Mouse (Mus musculus) kidney, postnatal 4 days (tissue): ENCODE data around the gene Nup88.
"Not testable (repeated sequence)": the region's sequence is repeated elsewhere in the genome, so short reads cannot be mapped to it uniquely, and the experiment has no call there.

Source experiments
- DNase-seq, 2 experiments: peaks; one replicate each; pipeline ENCODE4 v3.0.0; 2021; ENCODE audit warnings: mixed read lengths in 2 of 2

The Nup88 gene

DNA sequence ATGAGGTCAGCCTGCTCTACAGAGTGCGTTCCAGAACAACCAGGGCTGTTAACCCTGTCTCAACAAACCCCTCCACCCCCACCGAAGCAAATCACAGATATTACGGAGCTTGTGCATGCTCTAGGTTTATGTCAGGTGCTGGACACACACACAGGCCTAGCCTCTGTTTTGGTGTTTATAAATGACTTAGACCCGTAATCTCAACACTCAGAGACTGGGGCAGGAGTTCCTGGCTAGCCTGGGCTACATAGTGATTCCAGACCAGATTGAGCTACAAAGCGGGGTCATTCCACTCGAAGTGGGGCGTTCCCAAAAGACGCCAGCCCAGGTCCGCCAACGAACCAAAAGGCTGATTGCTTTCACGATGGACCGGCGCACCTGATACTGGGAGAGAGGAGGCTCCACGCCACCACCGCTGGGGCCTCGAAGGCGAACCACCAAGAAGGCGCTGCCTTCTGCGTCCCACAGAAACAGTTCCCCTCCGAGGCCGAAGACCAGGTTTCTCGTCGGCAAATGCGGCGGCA lies 440 bp downstream of the Nup88 start:
- no peak for DNase-seq

DNA sequence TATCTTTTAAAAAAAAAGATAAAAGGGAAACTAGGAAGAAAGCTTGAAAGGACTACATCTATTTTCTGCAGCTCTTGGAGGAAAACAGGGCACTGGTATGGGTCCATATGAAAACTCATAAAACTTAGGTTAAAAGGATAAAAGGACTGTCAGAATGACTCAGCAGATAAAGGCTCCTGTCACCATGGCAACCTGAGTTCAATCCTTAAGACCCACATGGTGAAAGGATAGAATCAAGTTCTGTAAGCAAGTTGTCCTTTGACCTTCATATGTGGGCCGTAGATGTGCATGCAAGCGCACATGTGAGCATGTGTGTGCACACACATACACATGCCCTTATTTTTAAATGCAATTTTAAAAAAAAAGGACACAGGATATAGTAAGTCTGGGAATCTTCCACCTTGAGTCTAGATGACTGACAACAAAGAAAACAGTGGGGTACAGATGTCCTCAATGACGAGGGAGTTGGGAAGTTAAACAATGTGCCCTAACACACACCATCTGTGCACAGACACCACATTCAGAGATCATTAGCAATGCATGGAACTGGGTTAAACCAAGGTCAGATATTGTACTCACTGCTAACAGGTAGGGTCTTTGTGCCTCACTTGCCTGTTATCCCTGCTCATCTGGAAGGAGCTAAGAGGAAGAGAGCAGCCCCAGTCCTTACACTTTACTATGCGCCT lies 5.4 kb downstream of the Nup88 start:
- DNase-seq = no peak

DNA sequence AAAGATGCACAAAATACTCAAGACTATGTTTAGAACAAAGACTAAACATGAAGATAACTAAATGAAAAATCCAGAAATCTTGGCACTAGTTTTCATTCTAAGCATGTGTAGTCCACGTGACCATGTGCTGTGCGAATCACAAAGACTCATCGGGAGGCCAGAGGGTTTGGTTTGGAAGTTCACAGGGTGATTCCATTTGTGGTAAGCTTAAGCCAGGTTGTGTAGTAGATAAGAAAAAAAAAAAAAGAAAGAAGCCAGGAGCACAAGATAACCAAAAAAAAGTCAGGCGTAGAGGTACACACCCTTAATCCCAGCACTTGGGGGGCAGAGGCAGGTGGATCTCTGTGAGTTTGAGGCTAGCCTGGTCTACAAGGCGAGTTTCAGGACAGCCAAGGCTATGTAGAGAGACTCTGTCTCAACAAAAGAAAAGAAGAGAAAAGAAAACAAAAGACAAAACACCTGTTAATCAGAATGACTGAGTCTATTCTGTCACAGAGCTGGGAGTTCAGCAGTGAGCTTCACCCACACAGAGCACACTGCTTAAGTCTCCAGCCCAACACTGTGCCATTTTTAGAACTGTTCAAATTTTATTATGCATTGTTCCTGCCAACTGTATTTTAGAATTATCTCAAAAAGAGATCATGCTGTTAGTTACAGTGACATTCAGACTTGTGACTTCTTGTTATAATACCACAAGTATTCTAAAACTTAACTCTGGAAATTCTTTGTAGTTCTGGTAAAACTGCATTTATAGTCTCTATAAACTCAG lies 8.8 kb downstream of the Nup88 start:
- no peak for DNase-seq

DNA sequence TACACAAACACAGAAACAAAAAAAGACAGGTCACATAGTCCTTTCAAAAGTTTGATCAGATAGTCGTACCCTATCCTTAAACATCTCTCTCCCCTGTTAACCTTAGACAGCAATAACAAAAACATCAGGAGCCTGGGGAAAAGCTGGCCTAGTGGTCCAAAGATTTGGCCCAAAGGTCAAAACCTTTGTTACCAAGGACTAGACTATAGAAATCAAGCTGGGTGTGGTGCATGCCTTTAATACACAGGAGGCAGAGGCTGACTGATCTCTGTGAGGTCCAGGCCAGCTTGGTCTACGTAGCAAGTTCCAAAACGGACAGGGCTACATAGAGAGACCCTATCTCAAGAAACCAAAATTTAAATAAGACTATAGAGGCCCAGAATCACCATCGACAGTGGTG lies 15.1 kb downstream of the Nup88 start:
- no peak for DNase-seq

DNA sequence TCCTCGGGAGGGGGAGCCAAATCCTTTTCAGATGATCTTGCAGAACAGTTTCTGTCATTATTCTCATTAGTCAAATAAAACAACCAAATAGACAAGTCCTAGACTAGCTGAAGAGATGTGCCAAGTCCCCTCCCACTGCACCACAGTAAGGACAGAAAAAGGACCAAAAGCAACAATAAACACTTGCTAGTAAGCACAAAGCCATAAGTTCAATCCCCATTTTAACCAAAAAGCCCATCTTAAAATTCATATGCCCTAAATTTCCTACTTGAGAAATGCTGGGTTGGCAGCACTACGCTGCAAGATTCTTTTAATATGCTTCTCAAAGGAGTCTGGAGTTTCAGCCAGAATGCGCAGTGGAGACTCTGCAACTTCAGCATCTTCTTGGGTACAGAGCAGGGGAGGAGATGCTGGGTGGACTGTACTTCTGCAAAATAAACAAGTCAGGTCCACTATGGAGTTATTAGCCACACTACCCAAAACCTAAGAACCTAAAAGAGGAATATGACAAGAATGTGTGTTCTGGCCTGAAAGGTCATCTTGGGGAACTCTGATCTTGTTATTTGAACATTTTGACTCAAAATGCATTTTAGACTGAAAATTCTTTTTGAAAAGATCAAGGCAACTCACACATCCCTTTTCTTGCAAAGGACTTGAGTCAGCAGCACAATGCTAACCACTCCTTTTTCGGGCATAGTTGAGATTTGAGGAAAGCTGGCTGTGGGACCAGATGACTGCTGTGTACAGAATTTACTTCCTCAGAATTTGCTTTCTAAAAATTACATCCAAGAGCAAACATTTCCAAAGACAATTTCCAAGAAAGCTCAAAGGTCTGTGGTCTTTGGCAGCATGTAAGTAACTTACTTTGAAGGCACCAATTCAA lies 24.6 kb downstream of the Nup88 start:
- DNase-seq = no peak

DNA sequence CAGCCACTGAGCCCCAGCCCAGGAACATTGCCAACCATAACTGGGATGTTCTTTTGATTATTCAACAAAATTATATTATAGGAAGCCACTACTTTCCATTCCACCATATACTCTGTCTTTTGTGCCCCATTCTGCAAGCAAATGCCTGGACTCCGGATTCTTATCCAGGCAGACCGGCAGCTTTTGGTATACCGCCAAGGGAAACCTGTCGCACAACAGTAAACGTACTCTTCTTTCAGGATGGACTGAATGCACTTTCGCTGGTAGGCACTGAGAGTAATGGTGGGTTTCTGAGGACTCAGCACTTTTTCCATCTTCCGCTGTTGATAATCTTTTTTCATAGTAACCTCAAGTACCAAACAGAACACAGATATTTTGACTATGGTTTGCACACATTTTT lies 26.1 kb downstream of the Nup88 start:
- DNase-seq = no peak

DNA sequence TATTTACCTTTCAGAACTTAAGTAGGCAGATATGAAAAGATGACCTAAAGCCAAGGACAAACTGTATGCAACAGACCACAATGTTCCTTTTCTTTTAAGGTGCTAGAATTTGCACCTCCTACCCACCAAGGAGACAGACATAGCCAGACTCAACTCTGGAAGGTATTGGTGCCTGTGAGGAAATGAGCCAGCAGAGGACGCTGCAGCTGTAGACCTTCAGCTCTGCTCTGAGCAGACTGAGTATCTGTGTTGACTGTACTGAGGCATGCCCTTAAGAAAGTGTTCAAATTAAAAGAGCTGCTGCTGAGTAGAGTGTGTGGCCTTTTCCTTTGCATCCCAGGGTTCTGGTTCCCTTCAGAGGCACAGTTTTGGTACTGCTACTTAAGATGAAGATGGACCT lies 27.2 kb downstream of the Nup88 start:
- no peak for DNase-seq

DNA sequence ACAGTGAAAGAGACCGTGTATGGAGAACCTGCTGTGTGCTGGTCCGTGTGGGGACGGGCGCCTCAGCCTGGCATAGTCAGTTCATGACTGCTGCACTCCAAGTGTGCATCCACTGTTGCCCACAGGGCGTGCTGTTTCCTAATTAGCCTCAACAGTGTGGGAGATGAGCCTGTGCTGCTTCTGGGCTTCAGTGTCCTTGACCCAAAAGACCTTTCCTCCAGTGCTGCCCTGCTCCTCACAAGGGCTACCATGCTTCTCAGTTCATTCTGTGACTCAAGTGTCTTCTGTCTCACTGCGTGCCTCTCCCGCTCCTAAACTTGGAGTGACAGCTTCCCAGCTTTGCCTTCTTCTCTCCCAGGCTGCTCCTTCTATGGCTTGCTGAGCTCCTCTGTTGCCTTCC lies 34.5 kb downstream of the Nup88 start:
- no peak for DNase-seq

DNA sequence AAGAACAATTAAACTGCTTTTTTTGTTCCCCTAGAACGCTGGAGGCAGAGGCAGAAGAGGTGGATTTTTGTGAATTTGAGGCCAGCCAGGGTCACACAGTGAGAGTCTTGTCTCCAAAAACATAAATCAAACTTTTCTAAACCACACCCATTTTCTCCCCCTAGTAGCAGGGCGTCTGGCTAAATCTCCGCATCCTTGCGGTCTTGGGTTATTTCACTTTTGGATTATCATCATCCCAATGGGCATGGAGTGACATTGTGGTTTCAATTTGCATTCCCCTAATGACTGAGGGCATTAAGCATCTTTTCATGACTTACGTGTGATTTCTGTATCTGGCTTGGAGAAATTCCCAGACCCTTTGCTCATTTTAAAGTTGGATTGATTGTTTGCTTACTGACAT lies 38.3 kb downstream of the Nup88 start:
- no peak for DNase-seq

DNA sequence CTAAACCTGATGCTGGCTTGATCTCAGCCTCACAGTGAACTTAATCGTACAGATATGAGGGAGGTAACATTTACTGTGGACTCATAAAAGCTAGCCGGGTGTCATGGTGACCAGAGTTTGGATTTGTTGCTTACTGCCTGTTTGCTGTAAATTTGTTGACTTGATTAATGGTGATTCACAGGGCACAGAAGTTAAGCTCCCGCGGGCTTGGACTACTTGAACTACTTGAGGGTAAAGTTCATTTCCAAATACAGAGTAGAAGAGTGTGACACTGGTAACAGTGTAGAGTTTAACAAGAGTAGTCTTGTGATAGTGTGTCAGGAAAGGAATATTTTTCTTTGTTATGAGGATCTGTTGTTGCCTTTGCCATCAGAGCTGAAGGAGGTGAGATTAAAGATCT lies 50.2 kb downstream of the Nup88 start:
- no peak for DNase-seq

DNA sequence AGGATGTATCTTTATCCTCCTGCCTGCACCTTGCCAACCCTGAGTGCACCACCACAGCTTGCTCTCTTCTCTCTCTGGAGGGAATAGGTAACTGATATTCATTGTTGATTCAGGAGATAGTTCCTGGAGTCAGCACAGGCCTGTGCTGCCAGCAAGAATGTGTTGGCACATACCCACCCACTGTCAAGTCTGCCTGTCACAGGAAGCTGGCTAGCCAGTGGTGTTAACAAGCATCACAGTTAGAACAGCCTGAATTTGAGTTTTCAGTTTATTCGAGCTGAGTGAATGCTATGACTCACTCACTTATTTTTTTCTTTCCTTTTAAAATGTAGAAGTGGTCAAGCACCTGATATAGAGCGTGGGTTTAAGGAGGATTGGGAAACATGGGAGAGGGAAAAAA lies 51.9 kb downstream of the Nup88 start:
- no peak for DNase-seq

DNA sequence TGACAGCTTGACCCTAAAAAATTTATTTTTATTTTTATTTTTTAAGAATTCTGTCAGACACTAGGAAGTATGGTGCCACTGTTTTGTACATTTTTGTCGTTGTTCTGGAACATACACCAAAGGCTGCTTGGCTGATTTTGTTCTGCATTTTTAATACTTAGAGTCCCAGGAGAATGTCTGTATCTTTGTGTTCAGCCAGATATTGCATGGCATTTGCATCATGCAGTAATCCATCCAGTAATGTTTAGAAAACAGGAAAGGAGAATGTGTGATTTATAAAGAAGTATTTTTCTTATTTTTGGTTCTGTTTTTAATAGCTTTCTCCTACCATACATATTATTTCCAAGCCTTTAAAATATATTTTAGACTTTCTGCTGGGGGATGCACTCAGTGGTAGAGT lies 57.9 kb downstream of the Nup88 start:
- no peak for DNase-seq

DNA sequence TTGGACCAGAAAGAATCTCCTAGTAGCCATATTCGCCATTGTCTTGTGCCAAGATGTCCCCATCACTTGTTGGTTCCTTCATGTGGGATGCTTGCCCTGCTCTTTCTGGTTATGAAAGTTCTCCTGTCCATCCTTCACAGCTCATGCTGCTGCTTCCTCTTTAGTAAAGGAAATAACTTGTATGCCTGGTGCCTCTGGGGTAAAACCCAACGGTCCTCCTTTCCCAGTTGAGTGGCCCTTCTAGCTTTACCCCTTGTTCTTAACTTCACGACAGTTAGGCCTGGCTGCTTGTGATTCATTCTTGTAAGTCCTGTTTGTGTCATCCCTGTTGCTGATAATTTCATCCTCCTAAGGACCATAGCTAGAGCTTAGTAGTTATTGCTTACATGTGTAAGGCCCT lies 58.5 kb downstream of the Nup88 start:
- DNase-seq = no peak

DNA sequence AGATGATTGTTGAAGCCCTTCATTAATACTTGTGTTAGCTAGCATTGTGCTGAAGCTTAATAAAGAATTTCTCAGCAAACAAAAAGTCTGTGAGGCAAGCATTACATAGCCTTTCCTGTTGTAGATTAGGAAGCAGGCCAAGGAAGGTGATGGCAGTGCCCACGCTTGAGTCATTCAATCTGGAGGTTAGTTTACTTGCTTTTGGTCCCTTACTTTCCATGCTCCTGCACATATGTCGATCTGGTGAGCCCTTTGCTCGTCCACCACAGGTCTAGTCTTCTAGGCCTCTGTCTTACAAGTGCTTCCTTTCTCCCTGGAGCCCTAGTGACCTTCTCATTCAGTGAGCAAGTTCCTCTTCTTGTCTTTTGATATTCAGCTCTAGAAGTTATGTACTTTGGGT lies 63.1 kb downstream of the Nup88 start:
- no peak for DNase-seq

DNA sequence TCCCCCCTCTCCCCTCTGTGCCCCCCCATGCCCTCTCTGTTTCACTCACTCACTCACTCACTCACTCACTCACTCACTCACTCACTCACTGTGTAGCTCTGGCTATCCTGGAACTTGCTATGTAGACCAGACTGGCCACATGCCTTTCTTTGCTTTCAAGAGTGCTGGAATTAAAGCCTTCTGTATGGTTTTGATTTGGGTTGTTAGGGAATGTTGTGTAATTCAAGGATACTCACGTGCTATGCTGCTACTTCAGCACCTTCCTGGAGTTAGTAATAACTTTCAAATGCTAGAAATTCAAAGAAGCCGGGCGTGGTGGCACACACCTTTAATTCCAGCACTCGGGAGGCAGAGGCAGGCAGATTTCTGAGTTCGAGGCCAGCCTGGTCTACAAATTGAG lies 71.6 kb downstream of the Nup88 start:
- not testable (repeated sequence) for DNase-seq

DNA sequence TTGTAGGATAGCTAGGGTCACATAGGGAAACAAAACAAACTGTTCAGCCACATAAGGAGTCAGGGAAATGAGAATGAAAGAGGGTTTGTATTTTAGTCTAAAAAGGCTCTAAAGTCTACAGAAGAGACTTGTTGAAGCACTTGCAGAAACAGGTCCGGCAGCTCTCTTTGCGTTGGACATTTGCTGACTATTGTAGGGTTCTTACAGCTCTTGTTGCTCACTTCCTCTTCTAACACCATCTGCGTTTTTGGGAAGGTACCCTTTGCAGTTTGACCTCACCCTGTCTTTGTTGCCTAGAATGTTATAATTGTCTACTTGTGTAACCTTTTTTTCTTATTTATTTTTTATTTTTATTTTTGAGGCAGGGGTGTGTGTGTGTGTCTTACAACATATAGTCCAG lies 72.1 kb downstream of the Nup88 start:
- no peak for DNase-seq
